Mouse (Mus musculus) urinary bladder, postnatal 14 days (tissue): ENCODE results near the gene Mfsd4b2.
"Not testable (repeated sequence)": the region's sequence is repeated elsewhere in the genome, so short reads cannot be mapped to it uniquely, and the experiment has no call there.

Experiments
- DNase-seq: peaks from one replicate; pipeline ENCODE4 v3.0.0; 2021; ENCODE audit warnings: low spot score

Mfsd4b2 gene

GRCm38 (mm10) chr10:39926616-39927139, at the start of gene Mfsd4b2:
TSS of gene Mfsd4b2 (minus strand) at chr10:39926923.
- DNase-seq, result peak; percentile 28

- no peak for DNase-seq
Observed at GRCm38 (mm10) chr10:39975771-39976170, 49.0 kb upstream of the Mfsd4b2 start.

- no peak for DNase-seq
Observed at GRCm38 (mm10) chr10:39974982-39975381, 48.3 kb upstream of the Mfsd4b2 start.

- no peak for DNase-seq
Observed at GRCm38 (mm10) chr10:39967512-39967911, 40.8 kb upstream of the Mfsd4b2 start.

GRCm38 (mm10) chr10:39961906-39962305, 35.2 kb upstream of the Mfsd4b2 start:
- no peak for DNase-seq

DNA sequence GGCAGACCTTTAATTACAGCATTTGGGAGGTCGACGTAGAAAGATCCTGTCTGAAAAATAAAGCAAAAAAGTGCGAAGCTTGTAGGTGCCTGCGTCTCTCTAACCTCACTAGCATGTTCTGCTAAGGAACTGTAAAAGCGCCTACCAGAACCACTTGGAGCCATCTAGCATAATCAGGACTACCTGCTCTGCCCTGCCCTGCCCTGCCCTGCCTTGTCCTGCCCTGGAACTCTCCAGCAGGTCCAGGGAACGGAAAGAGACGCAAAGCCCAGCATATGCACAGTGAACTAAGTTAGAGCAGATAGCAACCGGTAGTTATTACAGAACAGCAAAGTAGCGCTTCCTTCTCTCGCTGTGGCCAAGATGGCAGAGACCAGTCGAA, 33.7 kb upstream of the Mfsd4b2 start:
- DNase-seq, result no peak

DNA sequence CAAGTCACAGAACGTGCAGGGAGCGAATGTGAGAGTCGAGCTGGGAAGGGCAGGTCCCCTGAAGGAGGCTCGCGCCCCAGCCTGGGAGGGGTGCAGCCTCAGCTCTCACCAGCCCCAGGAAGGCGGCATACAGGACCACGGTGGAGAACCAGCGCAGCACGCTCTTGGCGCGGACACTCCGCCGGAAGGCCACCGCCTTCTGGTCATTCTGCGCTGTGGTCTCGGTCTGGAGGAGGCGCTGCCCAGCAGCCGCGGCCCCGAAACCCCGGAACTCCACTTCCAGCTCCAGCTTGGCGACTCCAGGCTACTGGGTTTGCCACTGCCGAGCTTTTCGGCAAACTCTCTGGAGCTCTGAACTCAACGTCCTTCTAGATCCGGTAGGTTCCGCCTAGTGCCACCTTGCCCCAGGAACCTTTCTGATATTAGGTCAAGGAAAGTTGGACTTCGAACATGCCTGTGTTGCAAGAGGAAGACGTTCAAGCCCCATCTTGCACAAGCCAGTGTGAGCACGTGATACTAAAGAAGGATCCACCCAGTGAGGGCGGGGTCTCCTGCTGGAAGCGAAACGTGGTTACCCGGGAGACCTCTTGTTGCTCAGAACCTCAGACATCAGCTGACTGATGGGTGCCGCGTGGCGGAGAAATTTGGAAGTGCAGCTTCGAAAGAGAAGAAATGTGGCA, 33.2 kb upstream of the Mfsd4b2 start, which contains the start of gene Mfsd4b3:
Gene Mfsd4b3, minus strand, starts transcription at position 393 of the 680 bp plus-strand sequence.
- peak; percentile 96 for DNase-seq

DNA sequence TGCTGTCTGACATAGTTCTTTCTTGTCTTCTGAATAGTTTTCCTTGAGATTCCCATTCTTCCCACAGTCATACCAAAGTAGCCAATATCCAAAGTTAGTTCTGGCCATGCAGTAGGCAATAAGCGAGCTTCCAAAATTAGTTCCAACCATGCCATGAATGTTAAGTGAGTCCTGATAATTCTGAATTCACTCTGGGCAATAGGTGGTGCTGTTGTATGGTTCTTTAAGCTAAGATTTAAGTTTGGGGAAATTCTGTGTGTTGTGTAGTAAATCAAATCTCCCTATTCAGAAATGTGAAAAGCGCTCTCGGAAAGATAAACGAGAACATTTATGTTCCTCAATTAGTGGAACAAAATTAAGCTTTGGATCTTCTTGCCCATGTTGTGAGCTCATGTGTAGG, 31.5 kb upstream of the Mfsd4b2 start:
- no peak for DNase-seq

- DNase-seq, result no peak
Observed at GRCm38 (mm10) chr10:39956340-39956878, 29.7 kb upstream of the Mfsd4b2 start.

- DNase-seq, result no peak
Observed at GRCm38 (mm10) chr10:39955163-39955562, 28.4 kb upstream of the Mfsd4b2 start.

GRCm38 (mm10) chr10:39949377-39949954, 22.7 kb upstream of the Mfsd4b2 start:
- no peak for DNase-seq

DNA sequence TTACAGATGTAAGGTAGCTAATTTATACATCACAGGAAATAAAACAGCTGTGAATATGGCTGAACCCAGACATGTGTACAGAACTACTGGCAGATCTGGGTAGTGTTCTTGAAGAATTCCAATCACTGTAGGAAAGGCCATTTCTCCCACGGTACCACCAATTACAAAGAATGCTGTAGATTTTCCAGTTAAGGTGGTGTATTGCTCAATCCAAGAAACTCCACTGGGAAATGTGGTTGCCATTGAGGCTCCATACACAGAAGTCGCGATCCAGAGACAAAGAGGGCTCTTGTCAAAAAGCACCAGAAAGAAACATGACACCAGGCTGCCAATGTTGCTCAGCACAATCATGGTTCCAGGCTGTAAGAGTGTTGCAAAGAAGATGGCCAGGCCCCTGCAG, 20.5 kb upstream of the Mfsd4b2 start:
- DNase-seq, result not testable (repeated sequence)

DNA sequence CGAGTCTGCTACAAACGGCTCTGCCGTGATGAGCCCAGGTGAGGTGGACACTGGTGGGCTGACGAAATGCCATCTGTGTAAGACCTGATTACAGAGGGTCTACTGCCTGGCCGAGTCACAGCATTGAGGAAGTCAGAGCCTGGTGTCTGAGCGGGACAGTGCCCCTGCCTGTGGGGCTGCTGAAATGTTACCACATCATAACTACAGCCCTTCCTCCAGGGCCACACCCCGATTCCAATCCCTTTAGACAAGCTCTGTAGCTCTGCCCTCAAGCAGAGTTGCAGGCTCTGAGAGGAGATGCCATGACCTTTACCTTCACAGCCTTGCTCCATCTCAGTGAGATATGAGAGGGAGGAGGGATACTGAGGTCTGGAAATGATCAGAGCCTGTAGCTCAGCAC, 9.8 kb upstream of the Mfsd4b2 start:
- DNase-seq, result no peak

DNA sequence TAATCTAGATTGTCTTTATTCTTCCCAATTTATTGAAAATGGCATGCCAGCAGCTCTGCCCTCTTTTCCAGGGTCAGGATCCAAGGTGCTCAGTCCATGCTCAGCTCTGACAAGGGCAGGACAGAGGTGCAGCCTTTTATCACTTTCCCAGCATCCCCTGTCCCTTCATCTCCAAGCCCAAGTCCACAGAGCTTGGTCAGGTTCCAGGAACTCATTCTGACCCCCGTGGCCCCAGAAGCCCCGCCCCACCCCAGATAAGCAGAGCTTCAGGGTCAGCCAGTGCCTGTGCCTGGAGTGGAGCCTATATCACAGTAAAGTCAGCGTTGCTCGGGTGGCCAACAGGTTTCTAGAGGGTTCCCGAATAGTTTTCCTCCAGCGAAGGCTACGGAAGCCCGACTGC, 2.2 kb downstream of the Mfsd4b2 start:
- DNase-seq, result not testable (repeated sequence)

- no peak for DNase-seq
Observed at GRCm38 (mm10) chr10:39912616-39913015, 14.1 kb downstream of the Mfsd4b2 start.

- no peak for DNase-seq
Observed at GRCm38 (mm10) chr10:39908768-39909441, 17.8 kb downstream of the Mfsd4b2 start.

GRCm38 (mm10) chr10:39906799-39907658, 19.7 kb downstream of the Mfsd4b2 start:
- DNase-seq, result no peak

DNA sequence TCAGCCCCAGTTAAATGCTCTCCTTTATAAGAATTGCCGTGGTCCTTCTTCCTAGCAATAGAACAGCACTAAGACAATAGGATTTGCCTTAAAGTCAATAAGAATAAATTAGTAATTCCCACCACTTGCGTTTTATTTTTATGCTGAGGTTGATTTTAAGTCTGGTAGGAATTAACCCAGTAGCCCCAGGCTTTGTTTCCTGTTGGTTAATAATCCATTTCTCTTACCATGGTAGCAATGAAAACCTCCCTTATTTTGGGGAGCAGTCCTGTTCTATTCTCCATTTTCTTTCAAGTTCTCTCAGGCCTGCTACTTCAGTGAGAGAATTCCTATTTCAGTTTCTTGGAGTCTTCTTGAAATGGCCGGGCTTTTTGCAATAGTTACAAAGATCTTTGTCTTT, 22.5 kb downstream of the Mfsd4b2 start:
- DNase-seq, result no peak

- DNase-seq, result peak; percentile 87
Observed at GRCm38 (mm10) chr10:39898874-39899371, 27.8 kb downstream of the Mfsd4b2 start, which contains the start of gene Mfsd4b4. TSS of gene Mfsd4b4 (minus strand) at chr10:39899238.

DNA sequence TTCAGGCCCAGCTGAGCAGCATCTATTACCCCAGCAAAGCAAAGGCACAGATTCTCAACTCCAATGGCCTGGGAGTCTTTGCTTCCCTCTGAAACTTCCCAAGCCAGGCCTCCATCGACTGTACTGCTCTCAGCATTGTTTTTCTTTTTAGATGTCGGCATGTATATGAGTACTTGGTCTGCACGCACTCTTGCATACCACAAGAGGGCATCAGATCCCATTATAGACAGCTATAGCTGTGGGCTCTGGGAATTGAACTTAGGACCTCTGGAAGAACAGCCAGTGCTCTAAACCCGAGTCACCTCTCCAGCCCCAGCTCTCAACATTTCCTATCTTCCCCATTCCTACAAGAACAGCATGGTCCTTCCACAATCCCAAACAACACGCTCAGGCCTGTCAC, 30.2 kb downstream of the Mfsd4b2 start:
- no peak for DNase-seq
